Mouse (Mus musculus) layer of hippocampus, postnatal 14 days (tissue): Measurements from ENCODE around the gene Iglon5. TPM values are rescaled to one million over a fixed set of nuclear protein-coding genes. Genes with fewer than 3 reads are reported as not detected.

ENCODE experiments used
- DNase-seq, 2 experiments: peaks; one replicate each; pipeline ENCODE4 v3.0.0; 2021 to 2022; ENCODE audit warnings: low spot score in 2 of 2, mixed read lengths in 1 of 2
- microRNA-seq, 2 experiments: library from miRNA; unstranded; fragments of <30 nt; microRNA quantifications; one replicate each; pipeline ENCODE4 v1.2.0; 2021
- total RNA-seq, 2 experiments: library from RNA; stranded (reverse); gene quantifications; 2 replicates each; pipeline ENCODE4 v1.2.3; 2021

Iglon5 gene
- total RNA-seq, 2 experiments from 2014 or later, result 43.2 to 45.0 TPM

DNA sequence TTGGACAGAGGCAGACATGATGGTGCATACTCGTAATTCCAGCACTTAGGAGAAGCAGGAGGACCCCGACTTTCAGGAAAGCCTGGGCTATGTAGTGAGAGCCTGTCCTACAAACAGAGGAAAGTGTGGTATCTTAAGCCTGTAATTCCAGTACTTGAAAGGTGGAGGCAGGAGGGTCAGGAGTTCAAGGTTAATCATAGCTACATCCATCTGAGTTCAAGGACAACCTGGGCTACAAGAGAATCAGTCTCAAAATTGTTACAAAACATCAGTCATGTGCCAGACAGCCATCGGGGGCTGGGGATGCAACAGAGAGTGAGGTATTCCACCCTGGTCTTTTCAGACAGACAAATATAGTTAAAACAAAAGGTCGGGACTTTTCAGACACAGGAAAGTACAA is 57.0 kb downstream of the Iglon5 start:
- DNase-seq, result no peak

DNA sequence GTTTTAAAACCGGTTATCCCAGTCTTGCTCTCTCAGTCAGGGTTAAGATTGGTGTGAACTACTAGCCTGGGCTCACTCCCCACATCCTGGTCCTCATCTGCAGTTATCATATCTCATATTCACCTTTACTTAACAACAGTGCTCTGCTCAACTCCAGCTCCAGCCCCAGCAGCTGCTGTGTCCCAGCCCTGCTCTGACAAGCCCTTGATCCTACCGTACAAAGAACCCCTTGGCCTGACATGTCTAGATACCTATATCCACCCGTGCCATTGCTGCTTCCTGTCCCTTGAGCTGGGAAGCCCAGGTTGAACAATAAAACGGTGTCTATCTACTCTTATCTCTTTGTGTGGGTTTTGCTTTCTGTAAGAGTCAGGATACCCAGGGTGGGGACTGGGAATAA is 60.4 kb downstream of the Iglon5 start:
- DNase-seq, result no peak

DNA sequence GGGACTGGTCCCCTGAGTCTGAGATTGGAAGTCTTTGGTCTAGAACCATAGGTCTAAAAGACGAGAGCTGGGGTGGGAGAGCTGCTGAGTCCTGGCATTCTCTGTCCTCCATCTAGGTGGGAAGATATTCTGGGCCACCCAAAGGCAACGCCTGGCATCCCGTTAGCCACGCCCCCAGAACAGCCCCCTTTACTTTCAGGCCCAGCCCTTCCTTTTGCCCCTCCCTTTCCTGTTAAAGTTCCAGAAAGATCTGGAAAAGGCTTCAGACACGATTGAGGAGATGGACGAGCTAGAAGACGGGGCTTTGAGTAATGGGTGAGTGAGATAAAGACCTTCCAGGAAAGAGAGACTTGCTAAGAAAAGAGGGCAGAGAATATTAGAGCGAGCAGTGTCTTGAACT is 62.5 kb downstream of the Iglon5 start, which contains the start of gene Lim2:
Gene Lim2, plus strand, starts transcription at position 265 of the 400 bp plus-strand sequence.
- no peak for DNase-seq

GRCm38 (mm10) chr7:43423991-43424625 is 65.8 kb downstream of the Iglon5 start:
- DNase-seq, result no peak

DNA sequence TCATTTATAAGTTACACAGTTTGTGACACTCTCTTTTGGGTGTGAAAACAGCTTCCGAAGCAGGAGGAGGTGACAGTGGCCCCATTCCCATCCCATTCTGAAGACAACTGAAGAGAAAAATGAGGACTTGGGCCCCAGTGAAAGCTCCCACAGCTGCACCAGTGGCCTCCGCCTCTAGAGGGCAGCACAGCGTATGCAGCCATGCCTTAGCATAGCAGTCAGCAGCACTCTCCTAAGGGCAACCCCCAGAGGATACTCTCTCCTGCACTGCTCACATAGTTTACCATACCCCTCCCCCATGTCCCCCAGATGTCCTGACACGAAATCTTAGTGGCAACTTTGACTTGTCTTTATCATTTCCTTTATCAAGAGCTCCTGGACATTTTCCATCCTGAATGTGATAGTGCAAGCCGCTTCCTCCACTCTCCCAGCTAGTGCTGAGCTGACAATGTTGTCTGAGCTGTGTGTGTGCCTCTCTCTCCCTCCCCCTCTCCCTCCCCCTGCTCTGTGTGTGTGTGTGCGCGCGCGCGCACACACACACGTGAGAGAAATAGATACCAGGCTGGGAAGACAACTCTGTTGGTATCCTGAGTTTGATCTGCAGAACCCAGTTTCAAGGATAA is 66.8 kb downstream of the Iglon5 start:
- peak; percentile 77 to 83 for DNase-seq

Small RNA genes within 50 kb of the gene (microRNA-seq; reads per million reads assigned to microRNA genes)
- gene Mir7051, result 0.28 to 1.1 reads per million in 2 experiments

Other genes with a start within 250 kb of the Iglon5 start
- 10 to 100 TPM; 20.0 to 22.0 TPM for gene Zfp715, start 176.8 kb downstream of the Iglon5 start, total RNA-seq
- under 1 TPM; 0.69 to 0.92 TPM for gene Siglecf, start 138.7 kb downstream of the Iglon5 start, total RNA-seq
- gene Siglecg, start 81.9 kb downstream of the Iglon5 start, total RNA-seq, result under 1 TPM in 1 of 2 experiments, not detected in 1; 0.35 TPM
- not detected for gene Lim2, start 62.4 kb downstream of the Iglon5 start, total RNA-seq
- gene Nkg7, start 53.0 kb downstream of the Iglon5 start, total RNA-seq, result not detected
- not detected for gene Cldnd2, start 49.3 kb downstream of the Iglon5 start, total RNA-seq
- 10 to 100 TPM; 65.6 to 75.0 TPM for gene Etfb, start 46.0 kb downstream of the Iglon5 start, total RNA-seq
- gene Gm45233, start 45.9 kb downstream of the Iglon5 start, total RNA-seq, result 1 to 10 TPM in 1 of 2 experiments, under 1 TPM in 1; 0.93 to 1.1 TPM
- gene Vsig10l, start 26.9 kb downstream of the Iglon5 start, total RNA-seq, result 1 to 10 TPM; 2.6 to 3.5 TPM
- gene 4931406B18Rik, start 15.9 kb upstream of the Iglon5 start, total RNA-seq, result not detected
- 1 to 10 TPM; 6.5 to 6.8 TPM for gene Cd33, start 54.4 kb upstream of the Iglon5 start, total RNA-seq
- 1 to 10 TPM; 5.9 to 6.5 TPM for gene Zfp658, start 72.2 kb upstream of the Iglon5 start, total RNA-seq
- 10 to 100 TPM; 20.5 to 25.1 TPM for gene Zfp719, start 89.5 kb upstream of the Iglon5 start, total RNA-seq
- under 1 TPM in 1 of 2 experiments, not detected in 1; 0.39 TPM for gene Zfp819, start 117.1 kb upstream of the Iglon5 start, total RNA-seq
- gene Ceacam18, start 144.6 kb upstream of the Iglon5 start, total RNA-seq, result under 1 TPM; 0.19 to 0.28 TPM
- 1 to 10 TPM in 1 of 2 experiments, under 1 TPM in 1; 0.74 to 1.7 TPM for gene Siglece, start 170.1 kb upstream of the Iglon5 start, total RNA-seq
- gene Ctu1, start 181.9 kb upstream of the Iglon5 start, total RNA-seq, result 10 to 100 TPM in 1 of 2 experiments, 1 to 10 TPM in 1; 9.9 to 12.6 TPM
- gene Klk14, start 200.3 kb upstream of the Iglon5 start, total RNA-seq, result not detected
- not detected for gene Klk13, start 222.5 kb upstream of the Iglon5 start, total RNA-seq